Mouse (Mus musculus) heart, embryonic 14.5 days (tissue): ENCODE data around the gene Foxp4. TPM values are rescaled to one million over a fixed set of nuclear protein-coding genes. Genes with fewer than 3 reads are reported as not detected.
A peak's percentile ranks its signal among the peaks of the same experiment; 100 is the strongest.

Experiments
- ATAC-seq: fragments of 200-750 bp; cut with Nextera tagmentation; 2 replicates; pipeline ENCODE4 v1.8.0; 2017; ENCODE audit warnings: low read depth, moderate TSS enrichment; ENCODE audit not compliant: insufficient number of reproducible peaks, insufficient read depth, low FRiP score
- H3K27ac ChIP-seq, 2 experiments: fragments of 200-500 bp in 1 of 2; fragments of 300-500 bp in 1 of 2; sonication (generic) in 1 of 2; replicated peaks in 1 of 2; 2 replicates each; pipeline ENCODE4 v1.5.1; 2012 to 2014; ENCODE audit warnings: low read depth in 2 of 2, low read length in 2 of 2, control low read depth in 1 of 2, mild to moderate bottlenecking in 1 of 2, mixed read lengths in 1 of 2; ENCODE audit not compliant: control insufficient read depth in 1 of 2, insufficient read depth in 1 of 2
- H3K27me3 ChIP-seq: fragments of 300-500 bp; sonication (generic); 2 replicates; pipeline ENCODE4 v1.6.1; 2014; ENCODE audit warnings: mild to moderate bottlenecking, low read length, control low read depth; ENCODE audit not compliant: control insufficient read depth, insufficient read depth
- H3K36me3 ChIP-seq: fragments of 300-500 bp; sonication (generic); 2 replicates; pipeline ENCODE4 v1.6.1; 2014; ENCODE audit warnings: mild to moderate bottlenecking, control low read depth, low read length, mixed read lengths; ENCODE audit not compliant: control insufficient read depth, insufficient read depth
- H3K4me1 ChIP-seq, 2 experiments: fragments of 200-500 bp in 1 of 2; fragments of 300-500 bp in 1 of 2; sonication (generic) in 1 of 2; 2 replicates each; pipeline ENCODE4 v1.6.1; 2012 to 2014; ENCODE audit warnings: low read length in 2 of 2, control low read depth in 1 of 2, mixed read lengths in 1 of 2; ENCODE audit not compliant: control insufficient read depth in 2 of 2, insufficient read depth in 2 of 2
- H3K4me2 ChIP-seq: fragments of 300-500 bp; sonication (generic); 2 replicates; pipeline ENCODE4 v1.6.1; 2014; ENCODE audit warnings: mild to moderate bottlenecking, low read length
- H3K4me3 ChIP-seq, 2 experiments: fragments of 200-500 bp in 1 of 2; fragments of 300-500 bp in 1 of 2; sonication (generic) in 1 of 2; 2 replicates each; pipeline ENCODE4 v1.5.1; 2012 to 2014; ENCODE audit warnings: low read length in 2 of 2, mild to moderate bottlenecking in 2 of 2, control low read depth in 1 of 2, low read depth in 1 of 2, moderate library complexity in 1 of 2; ENCODE audit not compliant: control insufficient read depth in 1 of 2, insufficient read depth in 1 of 2
- H3K9ac ChIP-seq: fragments of 300-500 bp; sonication (generic); 2 replicates; pipeline ENCODE4 v1.6.1; 2014; ENCODE audit warnings: mild to moderate bottlenecking, low read length
- H3K9me3 ChIP-seq: fragments of 300-500 bp; sonication (generic); 2 replicates; pipeline ENCODE4 v1.6.1; 2016; ENCODE audit warnings: low read length, control low read depth; ENCODE audit not compliant: control insufficient read depth
- WGBS: fragments of 180-500 bp; shearing (Covaris S2); extraction: QIAGEN DNeasy Blood & Tissue Kit; methylation state at CpG from one replicate; pipeline ENCODE4 v1.1.7; 2014; 5-methylcytosine and 5-hydroxymethylcytosine counted together
- polyA plus RNA-seq: library from polyadenylated mRNA; unstranded; fragments of >200 nt; fragmentation: Nextera tagmentation; extraction: Ambion mirVana; gene quantifications from 2 replicates; pipeline ENCODE4 v1.2.1, GENCODE M21; 2014

Gene Foxp4
- polyA plus RNA-seq, 1 experiment from 2014 or later: 13.6 TPM

GRCm38 (mm10) chr17:47850639-47851314 lies 73.7 kb downstream of the Foxp4 start:
- Histone ChIP-seq H3K4me2 (peak overlapping the region; percentile 27; the same call in 1 of the 2 replicates), H3K4me3 (no peak overlapping the region), H3K27ac (peak overlapping the region; percentile 94 to 96), H3K27me3 (no peaks in the 10 kb centered on the region), H3K9ac (peak overlapping the region; percentile 43; the same call in 1 of the 2 replicates), H3K9me3 (0 out of 2 replicates have a peak, but pooled peaks cover 3% of the 10 kb centered on the region), H3K36me3 (no peaks in the 10 kb centered on the region), H3K4me1 (peaks cover 18 to 28% of the 10 kb centered on the region in 2 experiments)
- ATAC-seq: no peak
- WGBS: 72% methylated on average over 7 of the region's 7 CpGs

GRCm38 (mm10) chr17:47850035-47850434 lies 74.4 kb downstream of the Foxp4 start:
- WGBS: 33% methylated on average over 3 of the region's 3 CpGs
- peak; percentile 60; the same call in 1 of the 2 replicates for ATAC-seq
- H3K4me2 ChIP-seq: peak overlapping the region; percentile 27; the same call in 1 of the 2 replicates
- 0 out of 2 replicates have a peak overlapping the region, but pooled peaks have one; percentile 40 for H3K9ac ChIP-seq
- no peak overlapping the region for H3K4me3 ChIP-seq
- H3K27ac ChIP-seq: peak overlapping the region; percentile 94 to 96
- H3K36me3 ChIP-seq: no peaks in the 10 kb centered on the region
- no peaks in the 10 kb centered on the region for H3K9me3 ChIP-seq
- no peaks in the 10 kb centered on the region for H3K27me3 ChIP-seq
- peaks cover 18 to 31% of the 10 kb centered on the region in 2 experiments for H3K4me1 ChIP-seq

- WGBS: 78% methylated on average over 6 of the region's 6 CpGs
- H3K36me3 ChIP-seq: no peaks in the 10 kb centered on the region
- H3K27ac ChIP-seq: no peak overlapping the region
- no peak for ATAC-seq
- H3K9ac ChIP-seq: no peak overlapping the region
- H3K4me3 ChIP-seq: no peak overlapping the region
- peaks cover 3% of the 10 kb centered on the region for H3K9me3 ChIP-seq
- H3K4me2 ChIP-seq: no peak overlapping the region
- H3K27me3 ChIP-seq: no peaks in the 10 kb centered on the region
- peaks cover 18 to 31% of the 10 kb centered on the region in 2 experiments for H3K4me1 ChIP-seq
Measured at GRCm38 (mm10) chr17:47847985-47848384, 76.5 kb downstream of the Foxp4 start.

- Histone ChIP-seq H3K36me3 (no peaks in the 10 kb centered on the region), H3K27me3 (no peaks in the 10 kb centered on the region), H3K4me1 (peaks cover 13 to 24% of the 10 kb centered on the region in 2 experiments), H3K9ac (no peak overlapping the region), H3K9me3 (peaks cover 3% of the 10 kb centered on the region), H3K4me3 (no peak overlapping the region), H3K4me2 (no peak overlapping the region), H3K27ac (no peak overlapping the region)
- no peak for ATAC-seq
- 61% methylated on average over 11 of the region's 11 CpGs for WGBS
Measured at GRCm38 (mm10) chr17:47845609-47846008, 78.8 kb downstream of the Foxp4 start.

GRCm38 (mm10) chr17:47843465-47843864 lies 81.0 kb downstream of the Foxp4 start:
- ATAC-seq: no peak
- H3K36me3 ChIP-seq: no peaks in the 10 kb centered on the region
- H3K27ac ChIP-seq: no peak overlapping the region
- peaks cover 4 to 13% of the 10 kb centered on the region in 2 experiments; a peak in 3 of 4 replicates for H3K4me1 ChIP-seq
- no peak overlapping the region for H3K9ac ChIP-seq
- H3K4me2 ChIP-seq: no peak overlapping the region
- 96% methylated on average over 3 of the region's 3 CpGs for WGBS
- H3K4me3 ChIP-seq: no peak overlapping the region
- H3K27me3 ChIP-seq: no peaks in the 10 kb centered on the region
- H3K9me3 ChIP-seq: peaks cover 3% of the 10 kb centered on the region

- Histone ChIP-seq H3K9ac (no peak overlapping the region), H3K9me3 (peaks cover 3% of the 10 kb centered on the region), H3K27me3 (no peaks in the 10 kb centered on the region), H3K4me3 (no peak overlapping the region), H3K4me1 (peaks cover 6 to 18% of the 10 kb centered on the region in 2 experiments; a peak in 3 of 4 replicates), H3K27ac (peak overlapping the region in 1 of 2 experiments; percentile 55; a peak in 2 of 4 replicates), H3K36me3 (no peaks in the 10 kb centered on the region), H3K4me2 (peak overlapping the region; percentile 6; the same call in 1 of the 2 replicates)
- 60% methylated on average over 19 of the region's 19 CpGs for WGBS
- ATAC-seq: peak; percentile 37
Measured at GRCm38 (mm10) chr17:47841931-47842623, 82.4 kb downstream of the Foxp4 start.

- WGBS: 86% methylated on average over 8 of the region's 8 CpGs
- Histone ChIP-seq H3K9me3 (peaks cover 3% of the 10 kb centered on the region), H3K4me3 (no peak overlapping the region), H3K9ac (no peak overlapping the region), H3K4me1 (peaks cover 6 to 18% of the 10 kb centered on the region in 2 experiments; a peak in 3 of 4 replicates), H3K4me2 (no peak overlapping the region), H3K27me3 (no peaks in the 10 kb centered on the region), H3K27ac (no peak overlapping the region), H3K36me3 (no peaks in the 10 kb centered on the region)
- no peak for ATAC-seq
Measured at GRCm38 (mm10) chr17:47841521-47841920, 82.9 kb downstream of the Foxp4 start.
